Mouse (Mus musculus) lung, embryonic 15.5 days (tissue): ENCODE measurements around the gene Tnfsf15. TPM values are rescaled to one million over a fixed set of nuclear protein-coding genes. Genes with fewer than 3 reads are reported as not detected.
A peak's percentile ranks its signal among the peaks of the same experiment; 100 is the strongest.

ENCODE experiments used
- ATAC-seq: fragments of 200-750 bp; cut with Nextera tagmentation; 2 replicates; pipeline ENCODE4 v1.8.0; 2017; ENCODE audit warnings: moderate number of reproducible peaks, borderline replicate concordance; ENCODE audit not compliant: low FRiP score, low TSS enrichment; ENCODE audit errors: extremely low read depth
- H3K27ac ChIP-seq: fragments of 300-500 bp; sonication (generic); 2 replicates; pipeline ENCODE4 v1.5.1; 2015; ENCODE audit warnings: moderate library complexity, mild to moderate bottlenecking, inconsistent platforms
- H3K27me3 ChIP-seq: fragments of 300-500 bp; sonication (generic); 2 replicates; pipeline ENCODE4 v1.6.1; 2015; ENCODE audit warnings: inconsistent platforms
- H3K36me3 ChIP-seq: fragments of 300-500 bp; sonication (generic); 2 replicates; pipeline ENCODE4 v1.6.1; 2015; ENCODE audit warnings: inconsistent platforms
- H3K4me1 ChIP-seq: fragments of 300-500 bp; sonication (generic); 2 replicates; pipeline ENCODE4 v1.6.1; 2015; ENCODE audit warnings: inconsistent platforms
- H3K4me2 ChIP-seq: fragments of 300-500 bp; sonication (generic); 2 replicates; pipeline ENCODE4 v1.6.1; 2015; ENCODE audit warnings: inconsistent platforms, mild to moderate bottlenecking, moderate library complexity
- H3K4me3 ChIP-seq: fragments of 300-500 bp; sonication (generic); 2 replicates; pipeline ENCODE4 v1.5.1; 2015; ENCODE audit warnings: mild to moderate bottlenecking, inconsistent platforms
- H3K9ac ChIP-seq: fragments of 300-500 bp; sonication (generic); 2 replicates; pipeline ENCODE4 v1.6.1; 2015; ENCODE audit warnings: inconsistent platforms
- H3K9me3 ChIP-seq: fragments of 300-500 bp; sonication (generic); 2 replicates; pipeline ENCODE4 v1.6.1; 2016; ENCODE audit warnings: inconsistent platforms
- WGBS: fragments of 180-500 bp; shearing (Covaris S2); methylation state at CpG from one replicate; pipeline ENCODE4 v1.1.7; 2015; 5-methylcytosine and 5-hydroxymethylcytosine counted together
- polyA plus RNA-seq: library from polyadenylated mRNA; unstranded; fragments of >200 nt; fragmentation: Nextera tagmentation; extraction: Ambion mirVana; gene quantifications from 2 replicates; pipeline ENCODE4 v1.2.1, GENCODE M21; 2015

The Tnfsf15 gene
- polyA plus RNA-seq, 1 experiment from 2014 or later, result 0.27 TPM

DNA sequence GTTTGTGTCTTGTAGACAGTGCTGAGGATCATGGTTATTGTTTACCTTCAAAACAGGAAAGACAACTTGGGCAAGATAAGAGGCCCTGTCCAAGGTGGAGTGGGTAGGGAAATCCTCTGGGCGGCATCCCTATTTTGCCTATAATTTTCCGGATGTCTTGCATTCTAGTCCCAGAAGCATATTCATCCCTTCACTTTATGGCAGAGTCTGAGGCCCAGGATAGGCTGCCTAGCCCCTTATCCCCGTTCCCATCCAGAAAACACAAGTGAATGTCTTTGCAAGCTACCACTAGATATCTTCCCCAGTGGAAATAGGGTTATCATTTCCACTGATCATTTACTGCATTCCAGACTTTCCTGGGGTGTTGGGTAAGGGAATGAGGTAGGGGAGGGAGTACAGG lies 4.9 kb downstream of the Tnfsf15 start:
- H3K4me2 ChIP-seq, result no peak overlapping the region
- no peak for ATAC-seq
- no peak overlapping the region for H3K27ac ChIP-seq
- no peaks in the 10 kb centered on the region for H3K27me3 ChIP-seq
- peaks cover 48% of the 10 kb centered on the region for H3K4me1 ChIP-seq
- H3K36me3 ChIP-seq, result no peaks in the 10 kb centered on the region
- H3K9me3 ChIP-seq, result no peaks in the 10 kb centered on the region
- H3K4me3 ChIP-seq, result no peak overlapping the region
- no peak overlapping the region for H3K9ac ChIP-seq
- WGBS, result 74% methylated on average over 3 of the region's 3 CpGs

DNA sequence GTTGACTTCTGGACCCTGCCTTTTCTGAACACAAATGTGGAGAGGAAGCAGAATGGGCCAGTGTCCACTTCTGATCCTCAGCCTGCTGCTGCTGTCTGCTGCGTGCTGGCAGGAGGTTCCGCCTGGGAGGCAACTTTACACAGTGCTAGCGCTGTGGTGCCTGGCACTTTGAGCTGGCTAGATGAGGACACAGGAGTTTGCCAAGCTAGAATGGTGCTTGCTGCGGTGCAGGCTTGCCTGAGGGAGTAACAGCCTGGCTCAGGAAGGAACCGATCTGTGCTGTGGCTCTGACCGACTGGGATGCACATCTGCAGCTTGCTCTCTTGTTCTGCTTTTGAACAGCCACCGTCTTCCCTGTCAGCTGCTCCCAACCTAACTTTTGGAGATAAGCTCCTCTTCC lies 5.4 kb downstream of the Tnfsf15 start:
- 57% methylated on average over 7 of the region's 7 CpGs for WGBS
- H3K27me3 ChIP-seq, result no peaks in the 10 kb centered on the region
- no peak overlapping the region for H3K4me3 ChIP-seq
- no peak overlapping the region for H3K9ac ChIP-seq
- no peak overlapping the region for H3K27ac ChIP-seq
- no peak for ATAC-seq
- peaks cover 43% of the 10 kb centered on the region for H3K4me1 ChIP-seq
- no peak overlapping the region for H3K4me2 ChIP-seq
- H3K36me3 ChIP-seq, result no peaks in the 10 kb centered on the region
- no peaks in the 10 kb centered on the region for H3K9me3 ChIP-seq

GRCm38 (mm10) chr4:63738364-63738997 lies 6.4 kb downstream of the Tnfsf15 start:
- Histone ChIP-seq H3K4me2 (no peak overlapping the region), H3K4me1 (peaks cover 36% of the 10 kb centered on the region), H3K27ac (no peak overlapping the region), H3K9me3 (no peaks in the 10 kb centered on the region), H3K36me3 (no peaks in the 10 kb centered on the region), H3K9ac (no peak overlapping the region), H3K27me3 (no peaks in the 10 kb centered on the region), H3K4me3 (no peak overlapping the region)
- 39% methylated on average over 9 of the region's 9 CpGs for WGBS
- no peak for ATAC-seq

DNA sequence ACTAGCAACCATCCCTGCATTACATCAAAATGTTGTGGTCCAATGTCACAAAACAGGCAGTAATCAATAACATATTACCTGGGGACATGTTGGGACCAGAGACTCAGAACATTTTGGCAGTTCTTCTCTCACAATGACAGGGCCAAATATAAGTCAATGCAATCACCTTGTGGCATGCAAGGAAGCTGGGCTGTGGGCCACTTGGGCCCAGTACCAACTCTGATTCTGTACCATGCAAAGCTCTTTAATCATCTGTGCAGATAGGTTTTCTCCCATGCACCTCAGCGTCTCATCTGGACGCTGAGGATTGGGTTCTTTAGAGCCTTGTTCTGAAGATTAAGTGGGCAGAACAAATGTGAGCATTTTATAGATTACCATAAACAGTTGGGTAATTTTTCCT lies 13.6 kb downstream of the Tnfsf15 start:
- Histone ChIP-seq H3K4me1 (no peaks in the 10 kb centered on the region), H3K4me2 (no peak overlapping the region), H3K27ac (no peak overlapping the region), H3K27me3 (no peaks in the 10 kb centered on the region), H3K9me3 (no peaks in the 10 kb centered on the region), H3K9ac (no peak overlapping the region), H3K36me3 (no peaks in the 10 kb centered on the region), H3K4me3 (no peak overlapping the region)
- WGBS, result 63% methylated on average over 2 of the region's 2 CpGs
- no peak for ATAC-seq

GRCm38 (mm10) chr4:63726727-63727126 lies 18.2 kb downstream of the Tnfsf15 start:
- no peaks in the 10 kb centered on the region for H3K4me1 ChIP-seq
- H3K27ac ChIP-seq, result no peak overlapping the region
- no peak overlapping the region for H3K4me3 ChIP-seq
- 49% methylated on average over 4 of the region's 4 CpGs for WGBS
- no peak overlapping the region for H3K4me2 ChIP-seq
- no peaks in the 10 kb centered on the region for H3K9me3 ChIP-seq
- no peak overlapping the region for H3K9ac ChIP-seq
- no peaks in the 10 kb centered on the region for H3K36me3 ChIP-seq
- ATAC-seq, result no peak
- H3K27me3 ChIP-seq, result no peaks in the 10 kb centered on the region

DNA sequence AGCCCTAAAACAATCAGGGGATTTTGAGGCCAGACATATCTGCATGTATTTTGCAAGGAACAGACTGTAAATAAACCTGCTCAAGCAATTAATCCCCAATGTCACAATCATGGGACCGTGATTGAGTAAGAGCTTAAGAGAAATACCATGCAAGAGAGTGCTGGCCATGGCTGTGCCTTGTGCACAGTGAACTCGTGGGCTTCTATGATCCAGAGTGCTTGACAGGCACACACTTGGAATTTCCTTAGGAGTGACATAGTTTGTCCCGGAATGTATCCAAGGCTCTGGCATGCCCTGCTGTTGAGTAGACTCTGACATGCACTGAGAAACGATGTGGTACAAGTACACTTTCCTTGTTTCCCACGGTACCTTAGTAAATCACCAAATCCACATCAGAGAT lies 18.9 kb downstream of the Tnfsf15 start:
- Histone ChIP-seq H3K4me3 (no peak overlapping the region), H3K27me3 (no peaks in the 10 kb centered on the region), H3K27ac (no peak overlapping the region), H3K4me2 (no peak overlapping the region), H3K9me3 (no peaks in the 10 kb centered on the region), H3K9ac (no peak overlapping the region), H3K36me3 (no peaks in the 10 kb centered on the region), H3K4me1 (no peaks in the 10 kb centered on the region)
- WGBS, result 34% methylated on average over 5 of the region's 5 CpGs
- peak; percentile 42; the same call in 1 of the 2 replicates for ATAC-seq

DNA sequence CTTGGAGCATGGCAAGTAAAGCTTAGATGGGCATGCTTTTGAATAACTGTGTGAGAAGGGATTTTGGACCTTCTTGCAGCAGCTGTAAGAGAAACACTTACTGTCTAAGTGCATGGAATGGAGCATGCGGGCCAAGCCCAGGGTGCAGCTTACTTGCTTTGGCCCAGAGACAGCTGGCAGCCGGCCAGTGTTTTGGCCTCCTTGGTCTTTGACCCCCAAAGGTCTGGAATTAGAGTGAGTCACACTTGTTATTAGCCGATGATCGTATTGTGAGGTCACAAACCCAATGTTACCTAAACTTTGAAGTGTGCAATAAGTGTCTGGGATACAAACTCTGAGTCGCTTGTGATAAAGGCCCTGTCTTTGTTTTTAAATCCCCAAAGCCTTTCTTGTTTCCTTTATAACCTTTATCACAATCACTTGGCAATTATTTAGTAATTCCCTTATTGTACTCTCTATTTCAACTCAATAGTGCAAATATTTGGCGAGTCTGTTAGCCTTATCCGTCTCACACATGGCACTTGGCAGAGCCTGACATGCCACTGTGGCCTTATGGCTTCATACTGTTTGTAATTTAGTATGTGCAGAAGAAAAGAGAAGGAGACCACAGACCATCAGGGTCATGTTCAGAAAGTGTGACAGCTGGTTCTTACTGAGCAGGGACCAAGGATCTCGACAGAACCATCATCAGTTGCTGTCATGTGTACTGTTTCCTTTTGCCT lies 26.8 kb downstream of the Tnfsf15 start:
- peaks cover 18% of the 10 kb centered on the region for H3K4me1 ChIP-seq
- peak overlapping the region; percentile 50 for H3K27ac ChIP-seq
- no peak overlapping the region for H3K4me3 ChIP-seq
- no peak overlapping the region for H3K9ac ChIP-seq
- H3K36me3 ChIP-seq, result no peaks in the 10 kb centered on the region
- no peaks in the 10 kb centered on the region for H3K27me3 ChIP-seq
- ATAC-seq, result peak; percentile 79
- WGBS, result 18% methylated on average over 8 of the region's 8 CpGs
- no peaks in the 10 kb centered on the region for H3K9me3 ChIP-seq
- no peak overlapping the region for H3K4me2 ChIP-seq

GRCm38 (mm10) chr4:63711886-63712285 lies 33.0 kb downstream of the Tnfsf15 start:
- Histone ChIP-seq H3K9ac (no peak overlapping the region), H3K27me3 (no peaks in the 10 kb centered on the region), H3K4me1 (no peaks in the 10 kb centered on the region), H3K36me3 (no peaks in the 10 kb centered on the region), H3K27ac (no peak overlapping the region), H3K9me3 (no peaks in the 10 kb centered on the region), H3K4me3 (no peak overlapping the region), H3K4me2 (no peak overlapping the region)
- 83% methylated on average over 5 of the region's 5 CpGs for WGBS
- no peak for ATAC-seq

- Histone ChIP-seq H3K4me2 (no peak overlapping the region), H3K4me1 (no peaks in the 10 kb centered on the region), H3K9me3 (no peaks in the 10 kb centered on the region), H3K36me3 (no peaks in the 10 kb centered on the region), H3K4me3 (no peak overlapping the region), H3K27ac (no peak overlapping the region), H3K9ac (no peak overlapping the region), H3K27me3 (no peaks in the 10 kb centered on the region)
- WGBS, result 80% methylated on average over 8 of the region's 8 CpGs
- no peak for ATAC-seq
These were observed 34.3 kb downstream of the Tnfsf15 start for GRCm38 (mm10) chr4:63710431-63711220.

DNA sequence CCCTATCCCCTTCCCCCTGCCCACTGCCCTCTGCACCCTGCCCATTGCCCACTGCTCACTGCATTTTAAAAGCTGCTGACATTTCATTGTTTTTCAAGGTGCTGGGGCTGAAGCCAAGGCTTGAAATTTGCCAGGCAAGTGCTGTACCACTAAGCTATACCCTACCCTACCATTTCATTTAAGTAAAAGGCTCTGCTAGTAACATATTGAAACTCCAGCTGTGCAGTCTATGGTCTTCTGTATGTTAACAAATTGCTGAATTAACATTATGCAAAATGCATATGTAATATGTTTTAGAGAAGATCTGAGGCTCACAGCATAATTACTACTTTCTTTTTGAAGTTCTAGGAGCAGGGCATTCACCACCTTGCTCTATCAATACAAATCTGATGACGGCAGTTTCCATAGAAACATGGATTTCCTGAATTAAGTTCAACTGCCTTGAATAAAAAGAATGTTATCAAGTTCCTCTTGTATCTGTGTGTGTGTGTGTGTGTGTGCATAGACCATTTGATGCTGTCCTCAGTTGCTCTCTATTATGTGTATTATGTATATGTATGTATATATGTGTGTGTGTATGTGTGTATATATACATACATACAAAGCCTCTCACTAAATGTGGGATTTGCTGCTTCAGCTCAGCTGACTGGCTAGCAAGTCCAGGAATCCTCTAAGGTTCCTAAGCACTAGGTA lies 38.5 kb downstream of the Tnfsf15 start:
- H3K4me1 ChIP-seq, result no peaks in the 10 kb centered on the region

GRCm38 (mm10) chr4:63704232-63704631 lies 40.7 kb downstream of the Tnfsf15 start:
- H3K9ac ChIP-seq, result no peak overlapping the region
- no peak overlapping the region for H3K27ac ChIP-seq
- H3K36me3 ChIP-seq, result no peaks in the 10 kb centered on the region
- no peaks in the 10 kb centered on the region for H3K27me3 ChIP-seq
- no peak for ATAC-seq
- WGBS, result 73% methylated on average over 5 of the region's 5 CpGs
- no peaks in the 10 kb centered on the region for H3K9me3 ChIP-seq
- H3K4me3 ChIP-seq, result no peak overlapping the region
- H3K4me2 ChIP-seq, result no peak overlapping the region
- H3K4me1 ChIP-seq, result no peaks in the 10 kb centered on the region; the same call in 1 of the 2 replicates

More for the DNA sequence above, 38.5 kb downstream of the Tnfsf15 start:
- no peak for ATAC-seq
- 83% methylated on average over 1 of the region's 1 CpGs for WGBS
- H3K9me3 ChIP-seq, result no peaks in the 10 kb centered on the region
- H3K9ac ChIP-seq, result no peak overlapping the region
- H3K36me3 ChIP-seq, result no peaks in the 10 kb centered on the region
- no peak overlapping the region for H3K4me2 ChIP-seq
- H3K27ac ChIP-seq, result no peak overlapping the region
- H3K4me3 ChIP-seq, result no peak overlapping the region
- H3K27me3 ChIP-seq, result no peaks in the 10 kb centered on the region
